Mouse (Mus musculus): Measurements from ENCODE around the gene Gm9887. TPM values are rescaled to one million over a fixed set of nuclear protein-coding genes. Genes with fewer than 3 reads are reported as not detected.

Gene Gm9887
- polyA plus RNA-seq (2011; ENCODE audit: insufficient read depth, insufficient read length, low read depth, missing spikeins): not detected in 2 replicates

DNA sequence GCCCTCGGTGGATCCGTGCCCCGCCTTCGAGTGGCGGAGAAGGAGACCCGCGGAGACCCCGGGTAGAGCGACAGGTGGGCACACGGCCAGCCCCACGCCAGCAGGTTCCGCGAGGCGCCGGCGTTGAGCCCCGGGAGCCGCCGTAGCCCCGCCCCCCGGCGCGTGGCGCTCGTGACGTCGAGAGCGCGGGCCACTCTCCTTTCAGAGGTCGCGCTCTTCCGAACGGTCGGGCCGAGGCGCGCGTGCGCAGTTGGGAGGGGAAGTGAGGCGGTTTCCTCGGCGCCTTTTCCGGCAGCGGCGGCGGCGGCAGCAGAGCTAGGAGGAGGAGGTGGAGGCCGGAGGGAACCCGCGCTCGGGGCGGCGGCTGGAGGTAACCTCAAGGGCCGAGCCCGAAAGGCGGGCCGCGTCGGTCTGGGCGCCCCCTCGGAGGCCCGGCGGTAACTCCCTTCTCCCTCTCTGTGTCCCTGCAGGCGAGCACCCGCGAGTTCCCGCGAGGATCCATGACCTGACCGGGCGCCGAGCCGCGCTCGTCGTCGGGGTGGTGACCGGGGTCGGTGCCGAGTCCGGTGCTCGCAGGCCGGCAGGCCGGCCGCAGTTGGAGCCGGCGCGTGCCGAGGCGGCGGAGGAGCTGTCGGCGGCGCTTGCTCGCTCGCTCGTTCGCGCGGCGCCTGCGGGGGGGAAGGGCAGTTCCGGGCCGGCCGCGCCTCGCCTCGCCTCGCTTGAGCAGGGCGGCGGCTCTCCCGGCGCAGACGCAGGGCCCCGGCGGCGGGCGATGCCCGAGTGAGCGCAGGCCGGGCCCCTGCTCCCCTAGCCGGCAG is at the start of gene Gm9887, which contains the start of gene Arf6:
TSS of gene Gm9887 (minus strand) at position 605 of the 818 bp plus-strand sequence.
TSS of gene Arf6 (plus strand) at position 297 of the 818 bp plus-strand sequence.
- Histone ChIP-seq H3K27me3 (ENCODE audit: control insufficient read depth, insufficient read depth, low read length, poor library complexity, severe bottlenecking) (no peaks in the 10 kb centered on the region), H3K4me1 (ENCODE audit: control insufficient read depth, insufficient read depth, low read length) (no peaks in the 10 kb centered on the region), H3K36me3 (ENCODE audit: control insufficient read depth, insufficient read depth, low read length, poor library complexity, severe bottlenecking) (peaks cover 23% of the 10 kb centered on the region), H3K4me3 (ENCODE audit: low read depth, low read length) (peak within 1 kb of the TSS; percentile 98), H3K27ac (ENCODE audit: insufficient read depth, low read length) (peak within 1 kb of the TSS; percentile 85), H3K9me3 (replicated peaks; ENCODE audit: control insufficient read depth, insufficient read depth, low read length, poor library complexity, severe bottlenecking) (no peaks in the 10 kb centered on the region), H3K9ac (ENCODE audit: low read depth, poor library complexity, severe bottlenecking) (peak within 1 kb of the TSS; percentile 97)
- TF ChIP-seq EP300 (IDR thresholded peaks at IDR 0.05; ENCODE audit: insufficient read depth, low read depth, low read length): no peak
- TF ChIP-seq CTCF (IDR thresholded peaks at IDR 0.05; ENCODE audit: low read depth, low read length): no peak
- TF ChIP-seq POLR2A (IDR thresholded peaks at IDR 0.05; ENCODE audit: insufficient read depth, low read length): peak; percentile 28

DNA sequence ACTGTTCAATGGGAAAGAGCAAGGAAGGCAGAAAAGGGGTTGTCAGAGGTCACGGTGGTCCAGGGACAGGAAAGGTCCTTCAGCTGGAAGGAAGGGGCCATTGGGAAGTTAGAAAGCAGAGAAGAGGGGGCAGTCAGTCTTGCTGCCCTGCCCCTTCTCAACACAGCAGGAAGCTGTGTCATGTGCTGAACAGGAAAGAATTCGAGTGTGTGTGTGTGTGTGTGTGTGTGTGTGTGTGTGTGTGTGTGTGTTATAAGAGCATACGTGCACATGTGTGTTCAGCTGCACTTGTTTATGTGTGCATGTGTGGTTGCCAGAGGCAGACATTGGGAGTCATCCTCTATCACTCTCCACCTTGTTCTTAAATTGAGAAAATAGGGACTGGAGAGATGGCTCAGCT is 48.5 kb upstream of the Gm9887 start:
- H3K27ac ChIP-seq (ENCODE audit: insufficient read depth, low read length): no peak overlapping the region
- no peaks in the 10 kb centered on the region for H3K4me1 ChIP-seq (ENCODE audit: control insufficient read depth, insufficient read depth, low read length)
- H3K4me3 ChIP-seq (ENCODE audit: low read depth, low read length): no peak overlapping the region
- no peak overlapping the region for H3K9ac ChIP-seq (ENCODE audit: low read depth, poor library complexity, severe bottlenecking)
- TF ChIP-seq EP300 (IDR thresholded peaks at IDR 0.05; ENCODE audit: insufficient read depth, low read depth, low read length): no peak
- no peak for TF ChIP-seq CTCF (IDR thresholded peaks at IDR 0.05; ENCODE audit: low read depth, low read length)
- TF ChIP-seq POLR2A (IDR thresholded peaks at IDR 0.05; ENCODE audit: insufficient read depth, low read length): no peak
- no peaks in the 10 kb centered on the region for H3K36me3 ChIP-seq (ENCODE audit: control insufficient read depth, insufficient read depth, low read length, poor library complexity, severe bottlenecking)
- no peaks in the 10 kb centered on the region for H3K9me3 ChIP-seq (replicated peaks; ENCODE audit: control insufficient read depth, insufficient read depth, low read length, poor library complexity, severe bottlenecking)
- H3K27me3 ChIP-seq (ENCODE audit: control insufficient read depth, insufficient read depth, low read length, poor library complexity, severe bottlenecking): no peaks in the 10 kb centered on the region

DNA sequence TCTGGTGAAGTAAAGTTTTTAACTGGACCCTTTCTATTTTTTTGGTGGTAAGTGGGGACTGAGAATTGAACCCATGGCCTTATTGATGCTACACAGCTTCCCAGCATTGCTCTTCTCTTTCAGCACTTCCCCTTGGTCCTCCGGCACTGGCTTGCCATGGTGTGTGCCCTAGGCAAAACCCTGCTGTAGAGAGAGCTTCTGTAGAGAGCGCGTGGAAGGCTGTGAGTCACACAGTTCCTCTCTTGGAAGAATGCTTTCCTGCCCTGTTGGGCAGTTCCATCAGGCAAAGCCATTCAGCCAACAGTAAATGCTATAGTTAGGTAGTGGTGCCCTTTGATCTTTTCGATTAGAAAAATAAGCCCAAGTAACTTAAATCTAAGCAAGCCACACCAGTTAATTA is 47.3 kb upstream of the Gm9887 start:
- H3K9ac ChIP-seq (ENCODE audit: low read depth, poor library complexity, severe bottlenecking): no peak overlapping the region
- no peak overlapping the region for H3K27ac ChIP-seq (ENCODE audit: insufficient read depth, low read length)
- no peaks in the 10 kb centered on the region for H3K9me3 ChIP-seq (replicated peaks; ENCODE audit: control insufficient read depth, insufficient read depth, low read length, poor library complexity, severe bottlenecking)
- no peak for TF ChIP-seq POLR2A (IDR thresholded peaks at IDR 0.05; ENCODE audit: insufficient read depth, low read length)
- TF ChIP-seq EP300 (IDR thresholded peaks at IDR 0.05; ENCODE audit: insufficient read depth, low read depth, low read length): no peak
- no peak for TF ChIP-seq CTCF (IDR thresholded peaks at IDR 0.05; ENCODE audit: low read depth, low read length)
- H3K4me3 ChIP-seq (ENCODE audit: low read depth, low read length): no peak overlapping the region
- H3K27me3 ChIP-seq (ENCODE audit: control insufficient read depth, insufficient read depth, low read length, poor library complexity, severe bottlenecking): no peaks in the 10 kb centered on the region
- no peaks in the 10 kb centered on the region for H3K36me3 ChIP-seq (ENCODE audit: control insufficient read depth, insufficient read depth, low read length, poor library complexity, severe bottlenecking)
- no peaks in the 10 kb centered on the region for H3K4me1 ChIP-seq (ENCODE audit: control insufficient read depth, insufficient read depth, low read length)

DNA sequence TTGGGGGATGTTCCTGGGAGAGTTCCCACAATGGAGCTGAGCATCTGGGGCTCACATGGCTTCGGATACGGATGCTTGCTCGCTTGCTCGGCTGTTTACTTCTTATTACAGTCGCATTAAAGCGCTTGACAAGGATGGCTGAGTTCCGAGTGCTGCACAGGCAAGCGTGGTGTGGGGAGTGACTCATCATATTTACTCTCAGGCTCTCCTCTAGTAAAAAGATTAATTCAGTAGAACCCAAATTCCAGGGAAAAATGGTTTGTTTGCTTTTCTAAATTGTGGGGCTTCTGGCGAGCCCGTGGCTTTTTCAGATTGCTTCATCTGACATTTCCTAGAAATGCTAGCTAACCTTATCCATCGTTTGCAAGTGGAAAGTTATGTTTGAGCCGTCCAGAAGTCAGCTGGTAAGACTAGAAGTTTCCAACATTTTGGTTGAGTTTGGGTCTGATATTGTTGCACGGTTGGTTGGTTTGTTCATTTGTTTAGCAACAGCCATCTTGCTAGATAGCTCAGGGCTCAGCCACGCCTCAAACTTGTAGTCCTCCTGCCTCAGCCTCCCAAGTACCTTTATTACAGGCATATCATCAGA is 46.9 kb upstream of the Gm9887 start:
- Histone ChIP-seq H3K4me1 (ENCODE audit: control insufficient read depth, insufficient read depth, low read length) (no peaks in the 10 kb centered on the region), H3K27me3 (ENCODE audit: control insufficient read depth, insufficient read depth, low read length, poor library complexity, severe bottlenecking) (no peaks in the 10 kb centered on the region), H3K9ac (ENCODE audit: low read depth, poor library complexity, severe bottlenecking) (no peak overlapping the region), H3K36me3 (ENCODE audit: control insufficient read depth, insufficient read depth, low read length, poor library complexity, severe bottlenecking) (no peaks in the 10 kb centered on the region), H3K27ac (ENCODE audit: insufficient read depth, low read length) (no peak overlapping the region), H3K4me3 (ENCODE audit: low read depth, low read length) (no peak overlapping the region), H3K9me3 (replicated peaks; ENCODE audit: control insufficient read depth, insufficient read depth, low read length, poor library complexity, severe bottlenecking) (no peaks in the 10 kb centered on the region)
- TF ChIP-seq EP300 (IDR thresholded peaks at IDR 0.05; ENCODE audit: insufficient read depth, low read depth, low read length) (no peak), CTCF (IDR thresholded peaks at IDR 0.05; ENCODE audit: low read depth, low read length) (no peak), POLR2A (IDR thresholded peaks at IDR 0.05; ENCODE audit: insufficient read depth, low read length) (no peak)

DNA sequence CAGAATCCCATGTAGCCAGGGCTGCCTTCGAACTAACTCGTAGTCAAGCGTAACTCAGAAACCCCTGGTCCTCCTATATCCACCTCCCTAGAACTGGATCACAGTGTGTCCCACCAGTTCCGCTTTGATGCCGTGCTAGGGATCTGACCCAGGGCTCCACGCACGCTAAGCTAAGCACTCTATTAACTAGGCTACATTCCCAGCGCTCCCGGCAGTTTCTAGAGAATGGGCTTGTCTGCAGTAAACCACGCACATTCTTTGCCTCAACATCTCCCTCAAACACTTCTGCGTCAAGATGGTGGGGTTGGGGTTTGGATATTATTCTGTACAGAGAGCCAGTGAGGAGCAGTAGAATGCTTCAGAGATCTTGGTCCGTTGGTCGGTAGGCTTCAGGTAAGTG is 46.3 kb upstream of the Gm9887 start:
- Histone ChIP-seq H3K27me3 (ENCODE audit: control insufficient read depth, insufficient read depth, low read length, poor library complexity, severe bottlenecking) (no peaks in the 10 kb centered on the region), H3K9ac (ENCODE audit: low read depth, poor library complexity, severe bottlenecking) (no peak overlapping the region), H3K36me3 (ENCODE audit: control insufficient read depth, insufficient read depth, low read length, poor library complexity, severe bottlenecking) (no peaks in the 10 kb centered on the region), H3K9me3 (replicated peaks; ENCODE audit: control insufficient read depth, insufficient read depth, low read length, poor library complexity, severe bottlenecking) (no peaks in the 10 kb centered on the region), H3K4me1 (ENCODE audit: control insufficient read depth, insufficient read depth, low read length) (no peaks in the 10 kb centered on the region), H3K4me3 (ENCODE audit: low read depth, low read length) (peak overlapping the region; percentile 24), H3K27ac (ENCODE audit: insufficient read depth, low read length) (no peak overlapping the region)
- TF ChIP-seq POLR2A (IDR thresholded peaks at IDR 0.05; ENCODE audit: insufficient read depth, low read length): no peak
- TF ChIP-seq EP300 (IDR thresholded peaks at IDR 0.05; ENCODE audit: insufficient read depth, low read depth, low read length): no peak
- TF ChIP-seq CTCF (IDR thresholded peaks at IDR 0.05; ENCODE audit: low read depth, low read length): no peak

Data from ES-Bruce4 (cell line).